Mouse (Mus musculus) megakaryocyte, embryonic 14.5 days (primary cell): Measurements from ENCODE around the gene Pth2.

Experiments used
- FLI1 ChIP-seq: IDR thresholded peaks from 2 replicates; pipeline ENCODE4 v1.6.1; 2012; ENCODE audit warnings: low read length, inconsistent platforms, mixed read lengths
- GATA1 ChIP-seq: IDR thresholded peaks from 3 replicates; pipeline ENCODE4 v1.6.1; 2012; ENCODE audit warnings: mixed read lengths, low read length, inconsistent platforms, borderline replicate concordance

GRCm38 (mm10) chr7:45181540-45181939 is 745 bp downstream of the Pth2 start:
- no peak for TF ChIP-seq GATA1
- TF ChIP-seq FLI1 = no peak
